Mouse (Mus musculus): Measurements from ENCODE around the gene Rnf180. TPM values are rescaled to one million over a fixed set of nuclear protein-coding genes. Genes with fewer than 3 reads are reported as not detected.

Rnf180 gene
- polyA plus RNA-seq, 1 experiment from 2014 or later, result 46.1 TPM

DNA sequence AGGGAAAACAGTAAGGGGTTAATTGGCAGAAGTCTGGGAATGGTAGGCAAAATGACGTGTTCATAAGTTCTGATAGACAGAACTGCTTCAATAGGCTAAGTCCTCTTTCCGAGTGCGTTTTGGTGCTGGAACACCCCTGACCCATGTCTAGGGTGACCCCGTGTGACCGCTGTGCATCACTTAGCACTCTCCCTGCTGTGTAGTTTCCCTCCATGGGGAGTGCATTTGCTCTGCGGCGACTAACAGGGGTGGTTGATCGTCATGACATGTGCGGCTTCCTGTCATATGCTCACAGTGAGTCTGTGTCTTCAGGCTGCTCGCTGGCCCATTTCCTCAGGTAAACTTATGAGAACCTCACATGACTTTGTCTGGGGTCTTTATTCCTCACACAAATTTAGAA, 70.6 kb downstream of the Rnf180 start:
- no peak overlapping the region for H3K9ac ChIP-seq (ENCODE audit: low read depth, low read length)
- no peak overlapping the region for H3K4me2 ChIP-seq (ENCODE audit: low read length)
- H3K9me3 ChIP-seq (replicated peaks; ENCODE audit: control insufficient read depth, low read length, poor library complexity, severe bottlenecking), result no peaks in the 10 kb centered on the region
- no peak overlapping the region for H3K27ac ChIP-seq (ENCODE audit: low read length)
- H3K27me3 ChIP-seq (ENCODE audit: control insufficient read depth, insufficient read depth, low read depth, low read length), result no peaks in the 10 kb centered on the region
- H3K4me3 ChIP-seq (ENCODE audit: low read depth, low read length), result no peak overlapping the region
- 55% methylated on average over 10 of the region's 10 CpGs for WGBS
- H3K36me3 ChIP-seq (ENCODE audit: control insufficient read depth, insufficient read depth, low read length), result no peaks in the 10 kb centered on the region
- peak; percentile 23; the same call in 1 of the 2 replicates for ATAC-seq
- peaks cover 3% of the 10 kb centered on the region; the same call in 1 of the 2 replicates for H3K4me1 ChIP-seq (ENCODE audit: control insufficient read depth, insufficient read depth, low read length)

- Histone ChIP-seq H3K36me3 (ENCODE audit: control insufficient read depth, insufficient read depth, low read length) (no peaks in the 10 kb centered on the region), H3K27ac (ENCODE audit: low read length) (no peak overlapping the region), H3K9me3 (replicated peaks; ENCODE audit: control insufficient read depth, low read length, poor library complexity, severe bottlenecking) (no peaks in the 10 kb centered on the region), H3K27me3 (ENCODE audit: control insufficient read depth, insufficient read depth, low read depth, low read length) (no peaks in the 10 kb centered on the region), H3K4me2 (ENCODE audit: low read length) (no peak overlapping the region), H3K4me3 (ENCODE audit: low read depth, low read length) (no peak overlapping the region), H3K4me1 (ENCODE audit: control insufficient read depth, insufficient read depth, low read length) (peaks cover 3% of the 10 kb centered on the region; the same call in 1 of the 2 replicates), H3K9ac (ENCODE audit: low read depth, low read length) (no peak overlapping the region)
- WGBS, result 64% methylated on average over 3 of the region's 3 CpGs
- peak; percentile 72 for ATAC-seq
Measured at GRCm38 (mm10) chr13:105223147-105223546, 71.5 kb downstream of the Rnf180 start.

GRCm38 (mm10) chr13:105222016-105222725, 72.4 kb downstream of the Rnf180 start:
- H3K27me3 ChIP-seq (ENCODE audit: control insufficient read depth, insufficient read depth, low read depth, low read length), result no peaks in the 10 kb centered on the region
- no peak overlapping the region for H3K4me2 ChIP-seq (ENCODE audit: low read length)
- H3K27ac ChIP-seq (ENCODE audit: low read length), result no peak overlapping the region
- 0 out of 2 replicates have a peak, but pooled peaks have one; percentile 29 for ATAC-seq
- no peak overlapping the region for H3K4me3 ChIP-seq (ENCODE audit: low read depth, low read length)
- peaks cover 3% of the 10 kb centered on the region; the same call in 1 of the 2 replicates for H3K4me1 ChIP-seq (ENCODE audit: control insufficient read depth, insufficient read depth, low read length)
- 89% methylated on average over 5 of the region's 5 CpGs for WGBS
- no peaks in the 10 kb centered on the region for H3K36me3 ChIP-seq (ENCODE audit: control insufficient read depth, insufficient read depth, low read length)
- H3K9me3 ChIP-seq (replicated peaks; ENCODE audit: control insufficient read depth, low read length, poor library complexity, severe bottlenecking), result no peaks in the 10 kb centered on the region
- no peak overlapping the region for H3K9ac ChIP-seq (ENCODE audit: low read depth, low read length)

- WGBS, result 91% methylated on average over 3 of the region's 3 CpGs
- H3K4me1 ChIP-seq (ENCODE audit: control insufficient read depth, insufficient read depth, low read length), result no peaks in the 10 kb centered on the region
- no peaks in the 10 kb centered on the region for H3K9me3 ChIP-seq (replicated peaks; ENCODE audit: control insufficient read depth, low read length, poor library complexity, severe bottlenecking)
- no peaks in the 10 kb centered on the region for H3K36me3 ChIP-seq (ENCODE audit: control insufficient read depth, insufficient read depth, low read length)
- no peak for ATAC-seq
- H3K27ac ChIP-seq (ENCODE audit: low read length), result no peak overlapping the region
- no peak overlapping the region for H3K9ac ChIP-seq (ENCODE audit: low read depth, low read length)
- no peak overlapping the region for H3K4me2 ChIP-seq (ENCODE audit: low read length)
- no peaks in the 10 kb centered on the region for H3K27me3 ChIP-seq (ENCODE audit: control insufficient read depth, insufficient read depth, low read depth, low read length)
- no peak overlapping the region for H3K4me3 ChIP-seq (ENCODE audit: low read depth, low read length)
Measured at GRCm38 (mm10) chr13:105210746-105211145, 83.9 kb downstream of the Rnf180 start.

DNA sequence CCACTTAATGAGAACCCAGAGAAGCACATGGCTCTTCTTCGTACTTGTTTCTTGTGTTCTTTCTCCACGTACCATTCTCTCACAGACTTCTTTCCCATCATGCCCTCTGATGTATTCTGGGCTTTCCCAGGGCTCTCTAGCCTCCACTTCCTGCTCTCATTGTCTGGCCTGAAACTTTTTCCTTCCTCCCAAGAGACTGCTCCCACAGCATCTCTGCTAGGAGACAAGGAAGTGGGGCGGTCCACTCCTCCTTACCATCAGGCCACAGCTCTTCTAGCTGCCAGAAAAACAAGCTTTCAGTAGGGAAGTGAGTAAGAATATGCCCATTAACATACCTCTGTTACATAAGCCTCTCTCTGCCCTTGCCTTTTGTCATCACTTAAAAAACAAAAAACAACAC, 90.8 kb downstream of the Rnf180 start:
- H3K4me2 ChIP-seq (ENCODE audit: low read length), result no peak overlapping the region
- H3K9ac ChIP-seq (ENCODE audit: low read depth, low read length), result no peak overlapping the region
- H3K36me3 ChIP-seq (ENCODE audit: control insufficient read depth, insufficient read depth, low read length), result no peaks in the 10 kb centered on the region
- H3K27ac ChIP-seq (ENCODE audit: low read length), result no peak overlapping the region
- no peaks in the 10 kb centered on the region for H3K27me3 ChIP-seq (ENCODE audit: control insufficient read depth, insufficient read depth, low read depth, low read length)
- no peak overlapping the region for H3K4me3 ChIP-seq (ENCODE audit: low read depth, low read length)
- H3K9me3 ChIP-seq (replicated peaks; ENCODE audit: control insufficient read depth, low read length, poor library complexity, severe bottlenecking), result no peaks in the 10 kb centered on the region
- WGBS, result 96% methylated on average over 3 of the region's 3 CpGs
- H3K4me1 ChIP-seq (ENCODE audit: control insufficient read depth, insufficient read depth, low read length), result no peaks in the 10 kb centered on the region
- ATAC-seq, result no peak

DNA sequence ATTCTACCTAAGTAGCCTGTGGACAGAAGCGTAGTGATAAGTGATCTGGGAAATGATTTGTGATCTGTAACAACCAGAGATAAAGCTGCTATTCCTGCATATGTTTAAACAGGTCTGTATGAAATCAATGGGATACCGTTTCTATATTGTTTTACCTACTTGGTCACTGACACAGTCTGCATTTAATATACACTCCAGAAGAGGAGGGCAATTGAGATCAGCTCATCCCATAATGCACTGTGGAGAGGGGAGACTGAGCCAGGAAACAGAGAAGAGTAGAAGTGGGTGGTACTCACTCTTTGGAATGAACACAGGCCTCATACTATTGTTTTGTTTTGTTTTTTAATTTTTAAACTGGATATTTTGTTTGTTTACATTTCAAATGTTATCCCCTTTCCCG, 96.0 kb downstream of the Rnf180 start:
- H3K9ac ChIP-seq (ENCODE audit: low read depth, low read length), result no peak overlapping the region
- 87% methylated on average over 3 of the region's 3 CpGs for WGBS
- no peaks in the 10 kb centered on the region for H3K27me3 ChIP-seq (ENCODE audit: control insufficient read depth, insufficient read depth, low read depth, low read length)
- H3K36me3 ChIP-seq (ENCODE audit: control insufficient read depth, insufficient read depth, low read length), result no peaks in the 10 kb centered on the region
- no peak overlapping the region for H3K4me2 ChIP-seq (ENCODE audit: low read length)
- H3K27ac ChIP-seq (ENCODE audit: low read length), result no peak overlapping the region
- no peaks in the 10 kb centered on the region for H3K9me3 ChIP-seq (replicated peaks; ENCODE audit: control insufficient read depth, low read length, poor library complexity, severe bottlenecking)
- no peak for ATAC-seq
- no peaks in the 10 kb centered on the region for H3K4me1 ChIP-seq (ENCODE audit: control insufficient read depth, insufficient read depth, low read length)
- no peak overlapping the region for H3K4me3 ChIP-seq (ENCODE audit: low read depth, low read length)

- no peak for ATAC-seq
- H3K4me1 ChIP-seq (ENCODE audit: control insufficient read depth, insufficient read depth, low read length), result no peaks in the 10 kb centered on the region
- H3K36me3 ChIP-seq (ENCODE audit: control insufficient read depth, insufficient read depth, low read length), result no peaks in the 10 kb centered on the region
- no peak overlapping the region for H3K9ac ChIP-seq (ENCODE audit: low read depth, low read length)
- H3K9me3 ChIP-seq (replicated peaks; ENCODE audit: control insufficient read depth, low read length, poor library complexity, severe bottlenecking), result no peaks in the 10 kb centered on the region
- 37% methylated on average over 3 of the region's 3 CpGs for WGBS
- H3K27me3 ChIP-seq (ENCODE audit: control insufficient read depth, insufficient read depth, low read depth, low read length), result no peaks in the 10 kb centered on the region
- no peak overlapping the region for H3K4me3 ChIP-seq (ENCODE audit: low read depth, low read length)
- no peak overlapping the region for H3K27ac ChIP-seq (ENCODE audit: low read length)
- no peak overlapping the region for H3K4me2 ChIP-seq (ENCODE audit: low read length)
Measured at GRCm38 (mm10) chr13:105198028-105198427, 96.6 kb downstream of the Rnf180 start.

DNA sequence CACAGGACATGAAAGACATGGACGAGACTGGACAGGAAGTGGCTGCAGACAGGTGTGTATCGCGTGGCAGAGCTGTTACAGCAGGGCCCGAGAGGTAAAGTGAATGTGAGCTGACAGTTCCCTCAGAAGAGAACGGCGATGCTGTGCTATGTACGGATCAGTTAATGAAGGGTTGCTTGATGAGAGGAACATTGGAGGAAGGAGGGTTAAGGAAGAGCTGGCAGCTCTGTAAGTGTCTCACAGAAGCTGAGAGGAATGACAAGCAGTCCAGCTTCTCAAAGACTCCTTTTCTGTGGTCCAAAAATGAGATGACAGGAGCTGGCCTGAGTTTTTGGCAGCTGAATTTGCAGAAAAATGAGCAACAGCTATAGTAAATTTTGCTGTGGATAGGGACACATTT, 101.0 kb downstream of the Rnf180 start:
- H3K27ac ChIP-seq (ENCODE audit: low read length), result no peak overlapping the region
- WGBS, result 76% methylated on average over 7 of the region's 7 CpGs
- H3K27me3 ChIP-seq (ENCODE audit: control insufficient read depth, insufficient read depth, low read depth, low read length), result no peaks in the 10 kb centered on the region
- no peaks in the 10 kb centered on the region for H3K36me3 ChIP-seq (ENCODE audit: control insufficient read depth, insufficient read depth, low read length)
- no peak overlapping the region for H3K4me3 ChIP-seq (ENCODE audit: low read depth, low read length)
- no peak for ATAC-seq
- no peak overlapping the region for H3K4me2 ChIP-seq (ENCODE audit: low read length)
- H3K4me1 ChIP-seq (ENCODE audit: control insufficient read depth, insufficient read depth, low read length), result no peaks in the 10 kb centered on the region
- no peaks in the 10 kb centered on the region for H3K9me3 ChIP-seq (replicated peaks; ENCODE audit: control insufficient read depth, low read length, poor library complexity, severe bottlenecking)
- no peak overlapping the region for H3K9ac ChIP-seq (ENCODE audit: low read depth, low read length)

GRCm38 (mm10) chr13:105188730-105189129, 105.9 kb downstream of the Rnf180 start:
- Histone ChIP-seq H3K27me3 (ENCODE audit: control insufficient read depth, insufficient read depth, low read depth, low read length) (no peaks in the 10 kb centered on the region), H3K9me3 (replicated peaks; ENCODE audit: control insufficient read depth, low read length, poor library complexity, severe bottlenecking) (no peaks in the 10 kb centered on the region), H3K4me1 (ENCODE audit: control insufficient read depth, insufficient read depth, low read length) (no peaks in the 10 kb centered on the region), H3K4me2 (ENCODE audit: low read length) (no peak overlapping the region), H3K4me3 (ENCODE audit: low read depth, low read length) (no peak overlapping the region), H3K36me3 (ENCODE audit: control insufficient read depth, insufficient read depth, low read length) (no peaks in the 10 kb centered on the region), H3K9ac (ENCODE audit: low read depth, low read length) (no peak overlapping the region), H3K27ac (ENCODE audit: low read length) (no peak overlapping the region)
- ATAC-seq, result no peak
- whole genome bisulfite sequencing, result 94% methylated on average over 7 of the region's 7 CpGs

Measured in midbrain, embryonic 16.5 days (tissue).